Mouse (Mus musculus) right cerebral cortex, postnatal 14 days (tissue): ENCODE results near the gene Sh2b3.
"Not testable (repeated sequence)": the region's sequence is repeated elsewhere in the genome, so short reads cannot be mapped to it uniquely, and the experiment has no call there.

Experiments used
- DNase-seq: peaks from one replicate; pipeline ENCODE4 v3.0.0; 2022

Sh2b3 gene

GRCm38 (mm10) chr5:121837441-121838340 lies at the start of gene Sh2b3:
Gene Sh2b3 (minus strand): TSS chr5:121837646.
- DNase-seq = no peak

- DNase-seq = no peak
Measured at GRCm38 (mm10) chr5:121883356-121883755, 45.9 kb upstream of the Sh2b3 start.

- peak; percentile 41 for DNase-seq
Measured at GRCm38 (mm10) chr5:121879211-121879610, 41.8 kb upstream of the Sh2b3 start.

GRCm38 (mm10) chr5:121878703-121879102 lies 41.3 kb upstream of the Sh2b3 start:
- DNase-seq = no peak

GRCm38 (mm10) chr5:121876901-121877300 lies 39.5 kb upstream of the Sh2b3 start:
- no peak for DNase-seq

- no peak for DNase-seq
Measured at GRCm38 (mm10) chr5:121875041-121875440, 37.6 kb upstream of the Sh2b3 start.

GRCm38 (mm10) chr5:121872158-121872557 lies 34.7 kb upstream of the Sh2b3 start:
- peak; percentile 90 for DNase-seq

GRCm38 (mm10) chr5:121871515-121872030 lies 34.1 kb upstream of the Sh2b3 start:
- no peak for DNase-seq

GRCm38 (mm10) chr5:121870832-121871231 lies 33.4 kb upstream of the Sh2b3 start:
- no peak for DNase-seq

GRCm38 (mm10) chr5:121867963-121868362 lies 30.5 kb upstream of the Sh2b3 start:
- no peak for DNase-seq

GRCm38 (mm10) chr5:121864330-121864729 lies 26.9 kb upstream of the Sh2b3 start:
- DNase-seq = no peak

- DNase-seq = no peak
Measured at GRCm38 (mm10) chr5:121861964-121862363, 24.5 kb upstream of the Sh2b3 start.

GRCm38 (mm10) chr5:121858427-121858826 lies 21.0 kb upstream of the Sh2b3 start:
- no peak for DNase-seq

- DNase-seq = no peak
Measured at GRCm38 (mm10) chr5:121856740-121857139, 19.3 kb upstream of the Sh2b3 start.

GRCm38 (mm10) chr5:121854768-121855167 lies 17.3 kb upstream of the Sh2b3 start:
- DNase-seq = no peak

GRCm38 (mm10) chr5:121853368-121854051 lies 16.1 kb upstream of the Sh2b3 start:
- DNase-seq = no peak

- no peak for DNase-seq
Measured at GRCm38 (mm10) chr5:121849478-121850349, 12.3 kb upstream of the Sh2b3 start.

- peak; percentile 93 for DNase-seq
Measured at GRCm38 (mm10) chr5:121848743-121849142, 11.3 kb upstream of the Sh2b3 start, which contains the start of gene Pheta1. Gene Pheta1 (plus strand): TSS chr5:121848984.

GRCm38 (mm10) chr5:121848035-121848519 lies 10.6 kb upstream of the Sh2b3 start:
- no peak for DNase-seq

- not testable (repeated sequence) for DNase-seq
Measured at GRCm38 (mm10) chr5:121847269-121847668, 9.8 kb upstream of the Sh2b3 start.

- no peak for DNase-seq
Measured at GRCm38 (mm10) chr5:121846322-121846721, 8.9 kb upstream of the Sh2b3 start.

GRCm38 (mm10) chr5:121845361-121845760 lies 7.9 kb upstream of the Sh2b3 start:
- DNase-seq = no peak
